Mouse (Mus musculus) CH12.LX (cell line): ENCODE data around the gene Nxf3. TPM values are rescaled to one million over a fixed set of nuclear protein-coding genes. Genes with fewer than 3 reads are reported as not detected.
A peak's percentile ranks its signal among the peaks of the same experiment; 100 is the strongest.

Experiments
- DNase-seq: peaks from one replicate; pipeline ENCODE4 v3.0.0-alpha.2; 2013; ENCODE audit errors: extremely low read depth
- H3K27ac ChIP-seq: 2 replicates; pipeline ENCODE4 v1.5.1; 2012; ENCODE audit warnings: low read depth, mild to moderate bottlenecking, control low read depth, moderate library complexity; ENCODE audit not compliant: insufficient read depth
- H3K27me3 ChIP-seq: replicated peaks from 2 replicates; pipeline ENCODE3; 2012; ENCODE audit warnings: inconsistent platforms
- H3K36me3 ChIP-seq, 2 experiments: replicated peaks in 1 of 2; 2 replicates each; pipeline versions ENCODE3 to v1.6.1; 2012; ENCODE audit warnings: inconsistent platforms in 1 of 2, low read length in 1 of 2, mild to moderate bottlenecking in 1 of 2, mixed read lengths in 1 of 2, moderate library complexity in 1 of 2; ENCODE audit not compliant: control insufficient read depth in 1 of 2, insufficient read depth in 1 of 2
- H3K4me1 ChIP-seq, 2 experiments: 2 replicates each; pipeline ENCODE4 v1.6.1; 2012; ENCODE audit warnings: inconsistent platforms in 1 of 2, moderate library complexity in 1 of 2; ENCODE audit not compliant: insufficient read depth in 2 of 2, control insufficient read depth in 1 of 2
- H3K4me2 ChIP-seq: 2 replicates; pipeline ENCODE4 v1.6.1; 2012; ENCODE audit warnings: low read depth, mild to moderate bottlenecking, control low read depth; ENCODE audit not compliant: poor library complexity, insufficient read depth, severe bottlenecking
- H3K4me3 ChIP-seq, 3 experiments: fragments of 150-350 bp in 1 of 3; sonication (generic) in 1 of 3; replicated peaks in 1 of 3; 2 replicates each; pipeline versions ENCODE3 to v1.5.1; 2011 to 2012; ENCODE audit warnings: low read depth in 2 of 3, low read length in 2 of 3, mild to moderate bottlenecking in 2 of 3, moderate library complexity in 2 of 3, control low read depth in 1 of 3, improper control_type of control experiment in 1 of 3, inconsistent platforms in 1 of 3, mixed read lengths in 1 of 3; ENCODE audit not compliant: poor library complexity in 1 of 3
- H3K79me2 ChIP-seq: replicated peaks from 2 replicates; pipeline ENCODE4 v1.6.1; 2012; ENCODE audit warnings: mild to moderate bottlenecking, moderate library complexity; ENCODE audit not compliant: control insufficient read depth, poor library complexity, insufficient read depth, severe bottlenecking; ENCODE audit errors: extremely low read depth
- H3K9ac ChIP-seq: 2 replicates; pipeline ENCODE4 v1.6.1; 2012; ENCODE audit warnings: low read depth, mild to moderate bottlenecking, control low read depth, moderate library complexity; ENCODE audit not compliant: insufficient read depth
- H3K9me3 ChIP-seq: replicated peaks from 2 replicates; pipeline ENCODE3; 2012; ENCODE audit warnings: low read length, inconsistent platforms, mixed read lengths
- CTCF ChIP-seq, 2 experiments: IDR thresholded peaks in 1 of 2; conservative IDR thresholded peaks in 1 of 2; 2 replicates each; pipeline ENCODE4 v1.5.1; 2011 to 2012; ENCODE audit warnings: low read depth in 2 of 2, low read length in 2 of 2, improper control_type of control experiment in 1 of 2, inconsistent platforms in 1 of 2, mild to moderate bottlenecking in 1 of 2, moderate library complexity in 1 of 2
- EP300 ChIP-seq: IDR thresholded peaks from 2 replicates; pipeline ENCODE4 v1.6.1; 2011; ENCODE audit warnings: low read length, improper control_type of control experiment
- ETS1 ChIP-seq: conservative IDR thresholded peaks from 2 replicates; pipeline ENCODE4 v1.6.1; 2012; ENCODE audit warnings: low read depth, mild to moderate bottlenecking, inconsistent platforms, low read length, improper control_type of control experiment, moderate library complexity
- GABPA ChIP-seq: IDR thresholded peaks from 2 replicates; pipeline ENCODE4 v1.6.1; 2012; ENCODE audit warnings: low read depth, low read length, improper control_type of control experiment, inconsistent platforms; ENCODE audit not compliant: insufficient replicate concordance
- JUN ChIP-seq: IDR thresholded peaks from 2 replicates; pipeline ENCODE4 v1.6.1; 2011; ENCODE audit warnings: low read depth, mild to moderate bottlenecking, low read length, improper control_type of control experiment, moderate library complexity; ENCODE audit not compliant: insufficient read depth
- JUND ChIP-seq: conservative IDR thresholded peaks from 2 replicates; pipeline ENCODE4 v1.6.1; 2011; ENCODE audit warnings: low read depth, low read length, improper control_type of control experiment
- MAFK ChIP-seq: IDR thresholded peaks from 2 replicates; pipeline ENCODE4 v1.6.1; 2011; ENCODE audit warnings: low read length, improper control_type of control experiment; ENCODE audit not compliant: insufficient replicate concordance
- MEF2A ChIP-seq: IDR thresholded peaks from 2 replicates; pipeline ENCODE4 v1.6.1; 2014; ENCODE audit warnings: low read depth, mild to moderate bottlenecking, inconsistent platforms, low read length, improper control_type of control experiment, borderline replicate concordance
- MXI1 ChIP-seq: IDR thresholded peaks from 2 replicates; pipeline ENCODE4 v1.6.1; 2011; ENCODE audit warnings: mild to moderate bottlenecking, low read depth, low read length, improper control_type of control experiment
- NELFE ChIP-seq: IDR thresholded peaks from 2 replicates; pipeline ENCODE4 v1.6.1; 2011; ENCODE audit warnings: low read depth, low read length, improper control_type of control experiment
- POLR2A ChIP-seq: IDR thresholded peaks from 2 replicates; pipeline ENCODE4 v1.6.1; 2011; ENCODE audit warnings: low read depth, mild to moderate bottlenecking, improper control_type of control experiment, low read length
- POLR2AphosphoS2 ChIP-seq: IDR thresholded peaks from 2 replicates; pipeline ENCODE4 v1.6.1; 2011; ENCODE audit warnings: low read depth, low read length, improper control_type of control experiment
- RAD21 ChIP-seq: IDR thresholded peaks from 2 replicates; pipeline ENCODE4 v1.6.1; 2011; ENCODE audit warnings: low read depth, mild to moderate bottlenecking, low read length, improper control_type of control experiment, moderate library complexity
- RCOR1 ChIP-seq: conservative IDR thresholded peaks from 2 replicates; pipeline ENCODE4 v1.6.1; 2012; ENCODE audit warnings: low read depth, mild to moderate bottlenecking, inconsistent platforms, low read length, improper control_type of control experiment
- SIN3A ChIP-seq: IDR thresholded peaks from 2 replicates; pipeline ENCODE4 v1.6.1; 2012; ENCODE audit warnings: low read length, improper control_type of control experiment, inconsistent platforms
- SMC3 ChIP-seq: IDR thresholded peaks from 2 replicates; pipeline ENCODE4 v1.6.1; 2011; ENCODE audit warnings: low read depth, low read length, improper control_type of control experiment
- TBP ChIP-seq: conservative IDR thresholded peaks from 2 replicates; pipeline ENCODE4 v1.6.1; 2011; ENCODE audit warnings: low read depth, low read length, improper control_type of control experiment
- TCF12 ChIP-seq: IDR thresholded peaks from 2 replicates; pipeline ENCODE4 v1.6.1; 2014; ENCODE audit warnings: low read depth, mild to moderate bottlenecking, inconsistent platforms, low read length, improper control_type of control experiment
- USF1 ChIP-seq: IDR thresholded peaks from 2 replicates; pipeline ENCODE4 v1.6.1; 2014; ENCODE audit warnings: low read depth, mild to moderate bottlenecking, inconsistent platforms, low read length, improper control_type of control experiment
- ZC3H11A ChIP-seq: IDR thresholded peaks from 2 replicates; pipeline ENCODE4 v1.6.1; 2012; ENCODE audit warnings: low read depth, mild to moderate bottlenecking, inconsistent platforms, low read length, improper control_type of control experiment
- ZMIZ1 ChIP-seq: IDR thresholded peaks from 2 replicates; pipeline ENCODE4 v1.6.1; 2012; ENCODE audit warnings: low read depth, mild to moderate bottlenecking, inconsistent platforms, low read length, improper control_type of control experiment
- ZNF384 ChIP-seq: IDR thresholded peaks from 2 replicates; pipeline ENCODE4 v1.6.1; 2012; ENCODE audit warnings: low read depth, low read length, improper control_type of control experiment, inconsistent platforms
- dilution Hi-C: fragments of 300-500 bp; cut with MboI; formaldehyde crosslinking; loops from 2 replicates; pipeline ENCODE4 v1.14.3; 2020; ENCODE audit warnings: low sequenced_read_pairs; ENCODE audit not compliant: extremely low pct_unique_long_range_greater_than_20kb, extremely low pct_ligation_motif_present
- in situ Hi-C: fragments of 300-500 bp; cut with MboI; formaldehyde crosslinking; loops from 3 replicates; pipeline ENCODE4 v1.14.3; 2019; ENCODE audit warnings: low sequenced_read_pairs, low pct_ligation_motif_present, low pct_unique_long_range_greater_than_20kb, mixed read lengths
- polyA plus RNA-seq: library from polyadenylated mRNA; unstranded; fragments of >175 nt; gene quantifications from 2 replicates; pipeline ENCODE4 v1.2.1, GENCODE M21; 2012; ENCODE audit warnings: low read depth; ENCODE audit not compliant: insufficient read length
- total RNA-seq, 2 experiments: library from RNA; depleted of rRNA; stranded (reverse); fragments of 300-350 nt in 1 of 2; fragments of >200 nt in 1 of 2; gene quantifications; 2 replicates each; pipeline ENCODE4 v1.2.3; 2012 to 2014

Nxf3 gene
- total and polyA plus RNA-seq, 3 experiments: 0.13 to 1.1 TPM; not detected in 1

DNA sequence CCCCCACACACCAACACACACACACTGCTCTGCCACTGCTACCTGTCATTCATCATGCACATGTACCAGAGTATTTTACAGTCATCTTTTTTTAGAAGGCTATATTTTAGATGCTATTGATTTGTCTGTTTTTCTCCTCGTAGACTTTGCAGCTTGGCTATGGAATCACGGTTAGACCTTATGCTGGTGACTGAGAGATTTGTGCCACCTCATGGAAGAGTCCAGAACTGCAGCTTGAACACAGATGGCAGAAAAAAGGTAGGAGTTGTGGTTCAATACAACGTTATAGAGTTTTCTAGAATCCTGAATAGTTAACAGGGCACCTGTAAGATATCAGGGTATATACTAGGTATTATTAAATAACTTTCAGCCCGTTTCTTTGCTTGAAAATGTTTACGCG, 22.9 kb upstream of the Nxf3 start:
- dilution Hi-C loops: no loop called here
- in situ Hi-C loops: no loop called here
- Histone ChIP-seq H3K27ac (no peak overlapping the region), H3K9me3 (no peaks in the 10 kb centered on the region), H3K36me3 (no peaks in the 10 kb centered on the region), H3K4me1 (no peaks in the 10 kb centered on the region), H3K4me3 (no peak overlapping the region), H3K9ac (no peak overlapping the region), H3K27me3 (no peaks in the 10 kb centered on the region)
- peak; percentile 35 for DNase-seq
- TF ChIP-seq TBP (no peak), CTCF (conservative IDR thresholded peaks at IDR 0.05 in 1 of 2, IDR thresholded peaks at IDR 0.05 in 1 of 2; ENCODE audit: low read depth in 2 of 2, low read length in 2 of 2) (peak in 1 of 2 experiments; percentile 64; a peak in 3 of 4 replicates), TCF12 (no peak), SMC3 (peak; percentile 58), NELFE (no peak), POLR2AphosphoS2 (no peak), ETS1 (no peak), RAD21 (peak; percentile 55), ZMIZ1 (no peak), GABPA (no peak), JUN (no peak), ZC3H11A (no peak), JUND (no peak), MEF2A (no peak), SIN3A (no peak), MAFK (no peak), EP300 (no peak), USF1 (no peak)
- TF ChIP-seq, all 38 proteins: peak for 3
- Histone ChIP-seq H3K79me2 (no peaks in the 10 kb centered on the region), H3K4me2 (peak overlapping the region; percentile 29; the same call in 1 of the 2 replicates)

DNA sequence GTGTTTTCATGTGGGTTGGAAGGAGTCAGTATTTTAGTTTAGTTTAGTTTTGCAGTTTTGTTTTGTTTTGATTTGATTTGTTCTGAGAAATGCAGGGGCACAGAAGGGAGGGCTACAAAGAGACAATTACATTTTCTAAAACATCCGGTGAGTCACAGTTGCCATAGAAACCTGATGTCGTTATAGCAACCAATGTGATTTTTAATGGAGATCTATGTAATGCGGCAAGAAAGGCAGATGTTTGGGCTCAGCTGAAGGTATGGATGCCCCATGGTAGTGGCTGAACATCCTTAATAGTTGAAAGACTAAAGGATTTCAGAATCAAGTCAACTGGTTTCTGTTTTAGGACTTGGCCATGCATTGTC, 19.7 kb upstream of the Nxf3 start:
- no peaks in the 10 kb centered on the region for H3K27me3 ChIP-seq
- no peak overlapping the region for H3K4me3 ChIP-seq
- H3K27ac ChIP-seq: no peak overlapping the region
- H3K4me2 ChIP-seq: no peak overlapping the region
- in situ Hi-C loops (no loop called here), dilution Hi-C loops (no loop called here)
- H3K79me2 ChIP-seq: no peaks in the 10 kb centered on the region
- TF ChIP-seq RCOR1: no peak
- TF ChIP-seq POLR2A: no peak
- no peak for TF ChIP-seq NELFE
- TF ChIP-seq ZMIZ1: no peak
- TF ChIP-seq MAFK: no peak
- TF ChIP-seq EP300: no peak
- no peak for TF ChIP-seq TCF12
- no peak for TF ChIP-seq ZNF384
- TF ChIP-seq MXI1: no peak
- no peak for TF ChIP-seq POLR2AphosphoS2
- no peak for DNase-seq
- no peaks in the 10 kb centered on the region for H3K9me3 ChIP-seq
- no peaks in the 10 kb centered on the region for H3K4me1 ChIP-seq
- H3K36me3 ChIP-seq: no peaks in the 10 kb centered on the region
- no peak overlapping the region for H3K9ac ChIP-seq
